Mouse (Mus musculus) stomach, embryonic 15.5 days (tissue): ENCODE measurements at regions not wholly inside any gene's neighbourhood (a gene's known extent, or its start where the extent isn't known, plus 50 kb on each side); places are given as distances from the start of the nearest gene placed in this dataset.

Experiments used
- ATAC-seq: fragments of 200-750 bp; cut with Nextera tagmentation; 2 replicates; pipeline ENCODE4 v1.8.0; 2017; ENCODE audit warnings: low read depth, moderate number of reproducible peaks, moderate TSS enrichment; ENCODE audit not compliant: insufficient read depth, low FRiP score
- H3K27ac ChIP-seq: fragments of 300-500 bp; sonication (generic); 2 replicates; pipeline ENCODE4 v1.5.1; 2015; ENCODE audit warnings: mild to moderate bottlenecking, inconsistent platforms
- H3K27me3 ChIP-seq: fragments of 300-500 bp; sonication (generic); replicated peaks from 2 replicates; pipeline ENCODE4 v1.6.1; 2015; ENCODE audit warnings: inconsistent platforms
- H3K36me3 ChIP-seq: fragments of 300-500 bp; sonication (generic); 2 replicates; pipeline ENCODE4 v1.6.1; 2015; ENCODE audit warnings: inconsistent platforms
- H3K4me1 ChIP-seq: fragments of 300-500 bp; sonication (generic); 2 replicates; pipeline ENCODE4 v1.6.1; 2015; ENCODE audit warnings: inconsistent platforms
- H3K4me2 ChIP-seq: fragments of 300-500 bp; sonication (generic); 2 replicates; pipeline ENCODE4 v1.6.1; 2015; ENCODE audit warnings: mild to moderate bottlenecking, inconsistent platforms
- H3K4me3 ChIP-seq: fragments of 300-500 bp; sonication (generic); replicated peaks from 2 replicates; pipeline ENCODE4 v1.5.1; 2015; ENCODE audit warnings: inconsistent platforms
- H3K9ac ChIP-seq: fragments of 300-500 bp; sonication (generic); 2 replicates; pipeline ENCODE4 v1.6.1; 2015; ENCODE audit warnings: inconsistent platforms
- H3K9me3 ChIP-seq: fragments of 300-500 bp; sonication (generic); 2 replicates; pipeline ENCODE4 v1.6.1; 2016; ENCODE audit warnings: inconsistent platforms
- WGBS: fragments of 180-500 bp; shearing (Covaris S2); methylation state at CpG from one replicate; pipeline ENCODE4 v1.1.7; 2015; 5-methylcytosine and 5-hydroxymethylcytosine counted together

GRCm38 (mm10) chr11:15572716-15573115 is 684.8 kb upstream of the Vstm2a start:
- no peak for ATAC-seq
- Histone ChIP-seq H3K27ac (no peak overlapping the region), H3K36me3 (no peaks in the 10 kb centered on the region), H3K4me2 (no peak overlapping the region), H3K4me1 (no peaks in the 10 kb centered on the region), H3K4me3 (no peak overlapping the region), H3K9ac (no peak overlapping the region), H3K27me3 (no peaks in the 10 kb centered on the region), H3K9me3 (no peaks in the 10 kb centered on the region)

- ATAC-seq = no peak
- H3K27ac ChIP-seq = no peak overlapping the region
- no peaks in the 10 kb centered on the region for H3K4me1 ChIP-seq
- H3K36me3 ChIP-seq = no peaks in the 10 kb centered on the region
- H3K27me3 ChIP-seq = no peaks in the 10 kb centered on the region
- WGBS = 62% methylated on average over 4 of the region's 4 CpGs
- no peak overlapping the region for H3K9ac ChIP-seq
- H3K9me3 ChIP-seq = no peaks in the 10 kb centered on the region
- H3K4me3 ChIP-seq = no peak overlapping the region
- no peak overlapping the region for H3K4me2 ChIP-seq
These were observed 637.6 kb upstream of the Vstm2a start for GRCm38 (mm10) chr11:15619963-15620362.

GRCm38 (mm10) chr11:15649025-15649680 is 608.4 kb upstream of the Vstm2a start:
- Histone ChIP-seq H3K4me2 (no peak overlapping the region), H3K9ac (no peak overlapping the region), H3K4me3 (no peak overlapping the region), H3K9me3 (no peaks in the 10 kb centered on the region), H3K36me3 (no peaks in the 10 kb centered on the region), H3K27me3 (no peaks in the 10 kb centered on the region), H3K27ac (no peak overlapping the region), H3K4me1 (no peaks in the 10 kb centered on the region)
- no peak for ATAC-seq

DNA sequence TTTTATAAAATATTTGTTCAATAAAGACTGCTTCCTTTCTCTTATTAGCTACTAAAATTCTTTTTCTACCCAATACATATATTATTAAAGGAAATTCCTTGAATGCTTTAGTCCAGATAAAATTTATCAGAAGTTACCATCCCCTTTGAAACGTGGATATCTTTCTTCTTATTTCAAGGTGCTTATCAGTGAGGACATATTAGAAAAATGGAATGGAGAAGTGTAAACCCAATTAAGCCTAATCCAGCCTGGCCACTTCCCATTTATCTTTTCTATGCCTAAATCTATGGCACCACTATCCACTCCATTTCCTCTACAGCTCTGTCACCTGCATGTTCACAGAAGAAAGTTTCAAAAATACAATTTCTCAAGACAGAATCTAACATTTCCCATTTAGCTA is 568.5 kb upstream of the Vstm2a start:
- Histone ChIP-seq H3K9me3 (no peaks in the 10 kb centered on the region), H3K27me3 (no peaks in the 10 kb centered on the region), H3K27ac (no peak overlapping the region), H3K36me3 (no peaks in the 10 kb centered on the region), H3K4me3 (no peak overlapping the region), H3K9ac (no peak overlapping the region), H3K4me2 (no peak overlapping the region), H3K4me1 (no peaks in the 10 kb centered on the region)
- ATAC-seq = no peak
- 28% methylated on average over 1 of the region's 1 CpGs for WGBS

DNA sequence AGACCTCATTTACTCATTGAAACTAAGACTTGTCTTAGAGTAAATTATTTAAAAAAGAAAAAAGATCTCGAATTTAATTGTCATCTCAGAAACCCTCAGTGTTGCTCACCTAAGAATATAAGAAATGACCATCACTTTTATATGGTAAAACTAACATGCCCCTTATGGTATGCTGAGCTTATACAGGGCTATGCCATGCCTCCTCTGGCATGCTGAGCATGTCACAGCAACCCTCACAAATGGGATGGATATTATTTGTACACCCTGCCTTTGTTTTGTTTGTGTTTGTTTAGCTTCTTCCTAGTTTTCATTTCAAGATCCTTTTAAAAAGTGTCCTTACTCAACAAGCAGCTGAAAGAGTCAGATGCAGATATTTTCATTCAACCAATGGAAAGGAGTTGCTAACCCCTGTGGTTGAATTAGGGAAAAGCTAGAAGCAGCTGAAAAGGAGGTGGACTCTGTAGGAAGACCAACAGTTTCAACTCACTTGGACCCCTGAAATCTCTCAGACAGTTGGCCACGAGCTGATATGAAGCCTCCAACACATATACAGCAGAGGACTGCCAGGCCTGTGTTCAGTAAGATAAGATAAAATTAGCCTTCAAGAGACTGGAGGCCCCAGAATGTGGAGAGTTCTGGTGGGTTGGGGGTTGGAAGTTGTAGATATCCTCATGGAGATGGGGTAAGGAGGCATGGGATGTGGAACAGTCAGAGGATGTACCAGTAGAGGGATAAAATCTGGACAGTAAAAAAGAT is 559.3 kb upstream of the Vstm2a start:
- no peaks in the 10 kb centered on the region for H3K36me3 ChIP-seq
- H3K27me3 ChIP-seq = no peaks in the 10 kb centered on the region
- no peaks in the 10 kb centered on the region for H3K4me1 ChIP-seq
- H3K9ac ChIP-seq = no peak overlapping the region
- H3K4me2 ChIP-seq = no peak overlapping the region
- H3K27ac ChIP-seq = no peak overlapping the region
- H3K9me3 ChIP-seq = no peaks in the 10 kb centered on the region
- 52% methylated on average over 2 of the region's 2 CpGs for whole genome bisulfite sequencing
- ATAC-seq = peak; percentile 71; the same call in 1 of the 2 replicates
- no peak overlapping the region for H3K4me3 ChIP-seq

GRCm38 (mm10) chr11:15715987-15716386 is 541.5 kb upstream of the Vstm2a start:
- Histone ChIP-seq H3K4me1 (no peaks in the 10 kb centered on the region), H3K27ac (no peak overlapping the region), H3K9me3 (no peaks in the 10 kb centered on the region), H3K36me3 (no peaks in the 10 kb centered on the region), H3K9ac (no peak overlapping the region), H3K4me2 (no peak overlapping the region), H3K4me3 (no peak overlapping the region), H3K27me3 (no peaks in the 10 kb centered on the region)
- ATAC-seq = no peak

- H3K27ac ChIP-seq = no peak overlapping the region
- no peak overlapping the region for H3K4me3 ChIP-seq
- no peak for ATAC-seq
- 71% methylated on average over 1 of the region's 1 CpGs for WGBS
- H3K36me3 ChIP-seq = no peaks in the 10 kb centered on the region
- no peak overlapping the region for H3K4me2 ChIP-seq
- no peaks in the 10 kb centered on the region for H3K27me3 ChIP-seq
- H3K9ac ChIP-seq = no peak overlapping the region
- H3K4me1 ChIP-seq = no peaks in the 10 kb centered on the region
- no peaks in the 10 kb centered on the region for H3K9me3 ChIP-seq
These were observed 540.0 kb upstream of the Vstm2a start for GRCm38 (mm10) chr11:15717536-15717935.

DNA sequence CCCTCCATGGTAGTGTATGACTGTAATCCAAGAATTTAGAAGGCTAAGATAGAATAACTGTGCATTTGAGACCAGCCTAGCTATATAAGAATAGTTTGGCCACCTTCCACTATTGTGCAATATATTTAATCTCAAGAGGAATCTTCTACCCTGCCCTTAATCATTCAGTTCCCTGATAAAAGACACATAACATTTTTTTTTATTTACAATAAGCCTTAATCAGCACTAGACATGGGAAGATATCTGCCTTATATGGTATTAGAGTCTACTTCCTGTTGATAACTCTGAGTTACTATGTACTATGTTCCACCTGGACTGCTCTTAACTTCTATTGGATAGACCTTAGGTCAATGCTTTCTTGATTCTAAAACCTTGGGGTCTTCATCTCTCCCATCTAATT is 519.9 kb upstream of the Vstm2a start:
- H3K9me3 ChIP-seq = no peaks in the 10 kb centered on the region
- ATAC-seq = no peak
- no peak overlapping the region for H3K27ac ChIP-seq
- no peak overlapping the region for H3K9ac ChIP-seq
- no peaks in the 10 kb centered on the region for H3K4me1 ChIP-seq
- no peak overlapping the region for H3K4me2 ChIP-seq
- H3K4me3 ChIP-seq = no peak overlapping the region
- no peaks in the 10 kb centered on the region for H3K27me3 ChIP-seq
- no peaks in the 10 kb centered on the region for H3K36me3 ChIP-seq

DNA sequence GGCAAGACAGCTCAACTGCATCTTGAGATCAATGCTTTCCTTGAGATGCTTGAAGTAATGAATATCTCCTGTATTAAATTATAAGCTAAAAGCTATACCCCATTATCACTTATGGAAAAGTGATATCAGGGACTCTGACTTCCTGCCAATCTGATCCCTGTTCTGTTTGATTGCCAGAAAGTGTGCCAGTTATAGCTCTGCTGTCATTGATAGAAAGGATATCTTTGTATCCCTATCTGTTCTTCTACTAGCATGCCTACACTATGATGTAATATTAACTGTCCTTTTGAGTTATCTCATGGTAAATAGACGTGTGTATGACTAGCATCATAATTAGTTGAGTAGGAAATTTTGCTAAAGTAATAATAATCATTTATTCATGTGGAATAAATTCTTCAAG is 501.5 kb upstream of the Vstm2a start:
- Histone ChIP-seq H3K27ac (no peak overlapping the region), H3K4me2 (no peak overlapping the region), H3K36me3 (no peaks in the 10 kb centered on the region), H3K4me3 (no peak overlapping the region), H3K4me1 (no peaks in the 10 kb centered on the region), H3K9ac (no peak overlapping the region), H3K9me3 (no peaks in the 10 kb centered on the region), H3K27me3 (no peaks in the 10 kb centered on the region)
- ATAC-seq = no peak
- WGBS = 71% methylated on average over 1 of the region's 1 CpGs

DNA sequence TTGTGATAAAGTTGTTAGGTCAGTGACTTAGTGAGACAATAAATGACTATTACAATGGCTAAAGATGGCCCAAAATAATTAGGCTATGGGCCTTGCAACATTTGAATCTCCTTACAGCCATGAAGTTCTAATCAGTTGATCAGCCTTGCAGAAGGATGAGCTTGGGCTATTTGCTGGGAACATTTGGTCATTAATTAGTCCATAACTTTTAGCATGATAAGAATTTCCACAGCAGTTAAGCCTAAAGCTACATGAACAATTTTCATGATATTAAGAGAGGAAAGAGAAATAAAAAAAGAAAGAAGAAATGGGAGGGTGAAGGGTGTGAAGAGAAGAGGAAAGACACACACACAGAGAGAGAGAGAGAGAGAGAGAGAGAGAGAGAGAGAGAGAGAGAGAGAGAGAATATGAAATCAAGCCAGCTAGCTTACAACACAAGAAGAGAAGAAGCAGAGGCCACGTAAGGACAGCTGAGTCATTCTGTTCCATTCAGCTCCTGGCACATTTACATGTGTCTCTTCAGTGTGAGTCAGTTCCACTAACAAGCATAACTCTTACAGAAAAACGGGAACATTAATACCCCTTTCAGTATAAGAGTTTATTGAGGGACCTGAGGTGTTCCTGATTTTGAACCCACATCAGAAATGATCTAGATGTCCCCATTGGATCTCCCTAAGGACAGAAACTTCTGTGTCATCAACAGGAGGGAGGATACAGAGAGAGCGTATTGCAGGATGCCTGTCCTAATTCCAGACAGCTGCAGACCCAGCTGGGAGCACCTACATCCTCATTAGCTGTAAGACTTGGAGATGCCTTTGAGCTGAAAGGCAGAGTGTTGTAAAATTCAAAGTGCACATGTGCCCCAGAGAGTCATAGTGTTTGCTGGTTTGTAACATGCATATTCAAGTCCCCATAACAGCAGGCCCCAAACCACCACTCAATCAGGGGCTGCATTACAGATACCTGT is 487.6 kb upstream of the Vstm2a start:
- WGBS = 74% methylated on average over 3 of the region's 3 CpGs
- Histone ChIP-seq H3K4me3 (no peak overlapping the region), H3K9ac (no peak overlapping the region), H3K4me2 (no peak overlapping the region), H3K27ac (no peak overlapping the region), H3K9me3 (no peaks in the 10 kb centered on the region), H3K27me3 (no peaks in the 10 kb centered on the region), H3K4me1 (no peaks in the 10 kb centered on the region), H3K36me3 (no peaks in the 10 kb centered on the region)
- no peak for ATAC-seq
